Mouse (Mus musculus) lung, postnatal 25 days (tissue): ENCODE results near the gene Nxnl1.

Experiments used
- DNase-seq: peaks from one replicate; pipeline ENCODE4 v3.0.0; 2022; ENCODE audit warnings: low spot score

Nxnl1 gene

GRCm38 (mm10) chr8:71515043-71515442, 51.4 kb downstream of the Nxnl1 start:
- DNase-seq = no peak

GRCm38 (mm10) chr8:71513018-71513754, 53.2 kb downstream of the Nxnl1 start:
- no peak for DNase-seq

- peak; percentile 75 for DNase-seq
These were observed 54.8 kb downstream of the Nxnl1 start, which contains the start of gene Plvap for GRCm38 (mm10) chr8:71511644-71512043. Gene Plvap, minus strand, starts transcription at chr8:71511752.
